Mouse (Mus musculus) adrenal gland, adult 8-10 months (tissue): ENCODE measurements at regions not wholly inside any gene's neighbourhood (a gene's known extent, or its start where the extent isn't known, plus 50 kb on each side); places are given as distances from the start of the nearest gene placed in this dataset.

Source experiments
- DNase-seq: peaks from one replicate; pipeline ENCODE4 v3.0.0; 2022

- no peak for DNase-seq
Measured at GRCm38 (mm10) chr3:50953456-50953855, 270.8 kb upstream of the Noct start.

- no peak for DNase-seq
Measured at GRCm38 (mm10) chr3:50970386-50970785, 253.9 kb upstream of the Noct start.

- DNase-seq, result no peak
Measured at GRCm38 (mm10) chr3:50973081-50973480, 251.2 kb upstream of the Noct start.

GRCm38 (mm10) chr3:50976141-50976780, 248.0 kb upstream of the Noct start:
- DNase-seq, result no peak

- no peak for DNase-seq
Measured at GRCm38 (mm10) chr3:50976818-50977217, 247.4 kb upstream of the Noct start.

- DNase-seq, result no peak
Measured at GRCm38 (mm10) chr3:50978636-50979035, 245.6 kb upstream of the Noct start.

GRCm38 (mm10) chr3:50979592-50979991, 244.7 kb upstream of the Noct start:
- DNase-seq, result no peak

- no peak for DNase-seq
Measured at GRCm38 (mm10) chr3:50981751-50982150, 242.5 kb upstream of the Noct start.

- no peak for DNase-seq
Measured at GRCm38 (mm10) chr3:50982649-50983048, 241.6 kb upstream of the Noct start.

- no peak for DNase-seq
Measured at GRCm38 (mm10) chr3:50983126-50983525, 241.1 kb upstream of the Noct start.

GRCm38 (mm10) chr3:50983962-50984765, 240.1 kb upstream of the Noct start:
- no peak for DNase-seq

- no peak for DNase-seq
Measured at GRCm38 (mm10) chr3:50987821-50988220, 236.4 kb upstream of the Noct start.

GRCm38 (mm10) chr3:50990810-50991209, 233.4 kb upstream of the Noct start:
- no peak for DNase-seq

- no peak for DNase-seq
Measured at GRCm38 (mm10) chr3:50992581-50993313, 231.5 kb upstream of the Noct start.

GRCm38 (mm10) chr3:50999745-51000144, 224.5 kb upstream of the Noct start:
- DNase-seq, result no peak

GRCm38 (mm10) chr3:51000938-51001337, 223.3 kb upstream of the Noct start:
- DNase-seq, result no peak

- no peak for DNase-seq
Measured at GRCm38 (mm10) chr3:51002662-51003061, 221.6 kb upstream of the Noct start.

- no peak for DNase-seq
Measured at GRCm38 (mm10) chr3:51003506-51004170, 220.6 kb upstream of the Noct start.

GRCm38 (mm10) chr3:51004216-51004615, 220.0 kb upstream of the Noct start:
- no peak for DNase-seq

- DNase-seq, result no peak
Measured at GRCm38 (mm10) chr3:51009098-51009497, 215.1 kb upstream of the Noct start.

GRCm38 (mm10) chr3:51019650-51020346, 204.4 kb upstream of the Noct start:
- DNase-seq, result no peak

GRCm38 (mm10) chr3:51024655-51025054, 199.6 kb upstream of the Noct start:
- DNase-seq, result no peak
